Mouse (Mus musculus) CH12F3 (cell line): ENCODE results near the gene Zmiz1.

ENCODE experiments used
- in situ Hi-C: fragments of 300-500 bp; cut with MboI; formaldehyde crosslinking; loops from 2 replicates; pipeline ENCODE4 v1.14.3; 2020; ENCODE audit warnings: low sequenced_read_pairs

Gene Zmiz1

GRCm38 (mm10) chr14:25530815-25531214, 71.8 kb downstream of the Zmiz1 start:
- in situ Hi-C loops = no loop called here

GRCm38 (mm10) chr14:25533010-25533409, 74.0 kb downstream of the Zmiz1 start:
- in situ Hi-C loops = no loop called here

GRCm38 (mm10) chr14:25533631-25534395, 74.8 kb downstream of the Zmiz1 start:
- in situ Hi-C loops = no loop called here

GRCm38 (mm10) chr14:25534396-25534769, 75.4 kb downstream of the Zmiz1 start:
- in situ Hi-C loops = no loop called here

- in situ Hi-C loops = no loop called here
These were observed 76.1 kb downstream of the Zmiz1 start for GRCm38 (mm10) chr14:25534918-25535582.

GRCm38 (mm10) chr14:25535583-25535943, 76.6 kb downstream of the Zmiz1 start:
- in situ Hi-C loops = no loop called here

GRCm38 (mm10) chr14:25536476-25536875, 77.5 kb downstream of the Zmiz1 start:
- in situ Hi-C loops = no loop called here

- in situ Hi-C loops = no loop called here
These were observed 78.4 kb downstream of the Zmiz1 start for GRCm38 (mm10) chr14:25537351-25537750.

GRCm38 (mm10) chr14:25538522-25538921, 79.5 kb downstream of the Zmiz1 start:
- in situ Hi-C loops = no loop called here

- in situ Hi-C loops = no loop called here
These were observed 80.6 kb downstream of the Zmiz1 start for GRCm38 (mm10) chr14:25539493-25540116.

- in situ Hi-C loops = no loop called here
These were observed 81.2 kb downstream of the Zmiz1 start for GRCm38 (mm10) chr14:25540172-25540571.

GRCm38 (mm10) chr14:25541213-25541612, 82.2 kb downstream of the Zmiz1 start:
- in situ Hi-C loops = no loop called here

- in situ Hi-C loops = no loop called here
These were observed 84.1 kb downstream of the Zmiz1 start for GRCm38 (mm10) chr14:25543098-25543497.

- in situ Hi-C loops = no loop called here
These were observed 84.9 kb downstream of the Zmiz1 start for GRCm38 (mm10) chr14:25543927-25544326.

- in situ Hi-C loops = no loop called here
These were observed 88.1 kb downstream of the Zmiz1 start for GRCm38 (mm10) chr14:25546852-25547621.

- in situ Hi-C loops = no loop called here
These were observed 88.9 kb downstream of the Zmiz1 start for GRCm38 (mm10) chr14:25547882-25548281.

GRCm38 (mm10) chr14:25548650-25549049, 89.7 kb downstream of the Zmiz1 start:
- in situ Hi-C loops = no loop called here

- in situ Hi-C loops = no loop called here
These were observed 90.1 kb downstream of the Zmiz1 start for GRCm38 (mm10) chr14:25549125-25549524.

- in situ Hi-C loops = loop anchor here (25.0 kb wide), 1 partner anchor 438 kb away; no protein-coding TSS in a partner anchor
These were observed 91.2 kb downstream of the Zmiz1 start for GRCm38 (mm10) chr14:25549871-25550840.

GRCm38 (mm10) chr14:25551731-25552130, 92.7 kb downstream of the Zmiz1 start:
- in situ Hi-C loops = loop anchor here (25.0 kb wide), 1 partner anchor 439 kb away; no protein-coding TSS in a partner anchor
